Mouse (Mus musculus) MEL (cell line): ENCODE data around the gene Serpinb9. TPM values are rescaled to one million over a fixed set of nuclear protein-coding genes. Genes with fewer than 3 reads are reported as not detected.

Experiments used
- DNase-seq: peaks from one replicate; pipeline ENCODE4 v3.0.0; 2011; ENCODE audit warnings: low read depth, low spot score
- H3K27ac ChIP-seq: 2 replicates; pipeline ENCODE4 v1.5.1; 2012; ENCODE audit warnings: low read depth, mild to moderate bottlenecking, control low read depth, low read length, moderate library complexity; ENCODE audit not compliant: control insufficient read depth
- H3K27me3 ChIP-seq, 2 experiments: fragments of 150-350 bp in 1 of 2; sonication (generic) in 1 of 2; 2 replicates each; pipeline ENCODE4 v1.6.1; 2012; ENCODE audit warnings: low read length in 2 of 2, mild to moderate bottlenecking in 2 of 2, improper control_type of control experiment in 1 of 2, moderate library complexity in 1 of 2; ENCODE audit not compliant: insufficient read depth in 2 of 2, control insufficient read depth in 1 of 2
- H3K36me3 ChIP-seq, 2 experiments: 2 replicates each; pipeline ENCODE4 v1.6.1; 2012 to 2014; ENCODE audit warnings: low read length in 2 of 2, improper control_type of control experiment in 1 of 2, inconsistent platforms in 1 of 2, mild to moderate bottlenecking in 1 of 2; ENCODE audit not compliant: insufficient read depth in 2 of 2, control insufficient read depth in 1 of 2
- H3K4me1 ChIP-seq, 2 experiments: fragments of 150-350 bp in 1 of 2; sonication (generic) in 1 of 2; 2 replicates each; pipeline ENCODE4 v1.6.1; 2012; ENCODE audit warnings: low read length in 2 of 2, improper control_type of control experiment in 1 of 2, mild to moderate bottlenecking in 1 of 2; ENCODE audit not compliant: insufficient read depth in 2 of 2, control insufficient read depth in 1 of 2
- H3K4me3 ChIP-seq, 2 experiments: fragments of 150-350 bp in 1 of 2; sonication (generic) in 1 of 2; 2 replicates each; pipeline ENCODE4 v1.5.1; 2012; ENCODE audit warnings: low read depth in 2 of 2, low read length in 2 of 2, mild to moderate bottlenecking in 2 of 2, moderate library complexity in 2 of 2, control low read depth in 1 of 2, improper control_type of control experiment in 1 of 2; ENCODE audit not compliant: control insufficient read depth in 1 of 2, insufficient read depth in 1 of 2
- H3K79me2 ChIP-seq: 2 replicates; pipeline ENCODE4 v1.6.1; 2012; ENCODE audit warnings: mild to moderate bottlenecking, low read length, moderate library complexity; ENCODE audit not compliant: control insufficient read depth, poor library complexity, insufficient read depth
- H3K9ac ChIP-seq: 2 replicates; pipeline ENCODE4 v1.6.1; 2012; ENCODE audit warnings: low read depth, mild to moderate bottlenecking, control low read depth, low read length, moderate library complexity; ENCODE audit not compliant: control insufficient read depth, poor library complexity, severe bottlenecking
- H3K9me3 ChIP-seq: fragments of 150-350 bp; sonication (generic); replicated peaks from 2 replicates; pipeline ENCODE4 v1.6.1; 2012; ENCODE audit warnings: mild to moderate bottlenecking, low read length, improper control_type of control experiment, moderate library complexity; ENCODE audit not compliant: insufficient read depth
- BHLHE40 ChIP-seq: IDR thresholded peaks from 2 replicates; pipeline ENCODE4 v1.6.1; 2012; ENCODE audit warnings: low read depth, mild to moderate bottlenecking, inconsistent platforms, low read length, improper control_type of control experiment, borderline replicate concordance
- CHD2 ChIP-seq: IDR thresholded peaks from 2 replicates; pipeline ENCODE4 v1.6.1; 2011; ENCODE audit warnings: low read length, improper control_type of control experiment
- EP300 ChIP-seq, 2 experiments: IDR thresholded peaks; 2 replicates each; pipeline ENCODE4 v1.6.1; 2011; ENCODE audit warnings: improper control_type of control experiment in 2 of 2, low read length in 2 of 2, low read depth in 1 of 2, mild to moderate bottlenecking in 1 of 2
- ETS1 ChIP-seq: IDR thresholded peaks from 2 replicates; pipeline ENCODE4 v1.6.1; 2012; ENCODE audit warnings: low read depth, mild to moderate bottlenecking, inconsistent platforms, low read length, improper control_type of control experiment, moderate library complexity
- GABPA ChIP-seq: IDR thresholded peaks from 2 replicates; pipeline ENCODE4 v1.6.1; 2012; ENCODE audit warnings: low read depth, mild to moderate bottlenecking, inconsistent platforms, low read length, improper control_type of control experiment, moderate library complexity
- HCFC1 ChIP-seq: IDR thresholded peaks from 2 replicates; pipeline ENCODE4 v1.6.1; 2012; ENCODE audit warnings: low read depth, mild to moderate bottlenecking, inconsistent platforms, low read length, improper control_type of control experiment, moderate library complexity
- KAT2A ChIP-seq: conservative IDR thresholded peaks from 2 replicates; pipeline ENCODE4 v1.6.1; 2012; ENCODE audit warnings: low read depth, low read length, improper control_type of control experiment, inconsistent platforms
- MAZ ChIP-seq: IDR thresholded peaks from 2 replicates; pipeline ENCODE4 v1.6.1; 2012; ENCODE audit warnings: low read depth, mild to moderate bottlenecking, inconsistent platforms, low read length, improper control_type of control experiment
- MXI1 ChIP-seq: IDR thresholded peaks from 2 replicates; pipeline ENCODE4 v1.6.1; 2011; ENCODE audit warnings: mild to moderate bottlenecking, low read depth, low read length, improper control_type of control experiment
- MYB ChIP-seq: IDR thresholded peaks from 2 replicates; pipeline ENCODE4 v1.6.1; 2011; ENCODE audit warnings: mild to moderate bottlenecking, low read depth, low read length, improper control_type of control experiment
- MYC ChIP-seq: IDR thresholded peaks from 2 replicates; pipeline ENCODE4 v1.6.1; 2011; ENCODE audit warnings: low read depth, mild to moderate bottlenecking, low read length, improper control_type of control experiment, moderate library complexity
- NELFE ChIP-seq: IDR thresholded peaks from 2 replicates; pipeline ENCODE4 v1.6.1; 2011; ENCODE audit warnings: low read depth, low read length, improper control_type of control experiment
- POLR2A ChIP-seq, 2 experiments: IDR thresholded peaks; 2 replicates each; pipeline ENCODE4 v1.6.1; 2011 to 2012; ENCODE audit warnings: low read length in 2 of 2, mild to moderate bottlenecking in 2 of 2, control low read depth in 1 of 2, improper control_type of control experiment in 1 of 2, low read depth in 1 of 2, moderate library complexity in 1 of 2; ENCODE audit not compliant: control insufficient read depth in 1 of 2, insufficient read depth in 1 of 2, poor library complexity in 1 of 2
- POLR2AphosphoS2 ChIP-seq: IDR thresholded peaks from 2 replicates; pipeline ENCODE4 v1.6.1; 2011; ENCODE audit warnings: low read length, improper control_type of control experiment
- SIN3A ChIP-seq: IDR thresholded peaks from 2 replicates; pipeline ENCODE4 v1.6.1; 2012; ENCODE audit warnings: low read length, improper control_type of control experiment, inconsistent platforms
- SMC3 ChIP-seq: IDR thresholded peaks from 2 replicates; pipeline ENCODE4 v1.6.1; 2011; ENCODE audit warnings: low read depth, low read length, improper control_type of control experiment
- TAL1 ChIP-seq: IDR thresholded peaks from 2 replicates; pipeline ENCODE4 v1.6.1; 2012; ENCODE audit warnings: mild to moderate bottlenecking, inconsistent platforms, low read length, moderate library complexity, mixed read lengths
- TBP ChIP-seq: IDR thresholded peaks from 2 replicates; pipeline ENCODE4 v1.8.0; 2011; ENCODE audit warnings: low read depth, low read length, improper control_type of control experiment
- UBTF ChIP-seq: IDR thresholded peaks from 2 replicates; pipeline ENCODE4 v1.6.1; 2012; ENCODE audit warnings: low read depth, mild to moderate bottlenecking, inconsistent platforms, low read length, improper control_type of control experiment, moderate library complexity, borderline replicate concordance; ENCODE audit not compliant: insufficient read depth
- USF1 ChIP-seq: IDR thresholded peaks from 2 replicates; pipeline ENCODE4 v1.6.1; 2014; ENCODE audit warnings: low read depth, mild to moderate bottlenecking, inconsistent platforms, low read length, improper control_type of control experiment, moderate library complexity
- USF2 ChIP-seq, 2 experiments: IDR thresholded peaks; 2 replicates each; pipeline ENCODE4 v1.6.1; 2011 to 2012; ENCODE audit warnings: improper control_type of control experiment in 2 of 2, low read length in 2 of 2, borderline replicate concordance in 1 of 2, inconsistent platforms in 1 of 2, low read depth in 1 of 2, mild to moderate bottlenecking in 1 of 2; ENCODE audit not compliant: insufficient read depth in 1 of 2
- ZKSCAN1 ChIP-seq: IDR thresholded peaks from 2 replicates; pipeline ENCODE4 v1.6.1; 2012; ENCODE audit warnings: low read depth, mild to moderate bottlenecking, inconsistent platforms, low read length, improper control_type of control experiment, moderate library complexity
- ZMIZ1 ChIP-seq: IDR thresholded peaks from 2 replicates; pipeline ENCODE4 v1.6.1; 2012; ENCODE audit warnings: low read depth, mild to moderate bottlenecking, inconsistent platforms, low read length, improper control_type of control experiment, moderate library complexity
- ZNF384 ChIP-seq: IDR thresholded peaks from 2 replicates; pipeline ENCODE4 v1.6.1; 2012; ENCODE audit warnings: low read depth, mild to moderate bottlenecking, inconsistent platforms, low read length, improper control_type of control experiment
- polyA plus RNA-seq, 2 experiments: library from polyadenylated mRNA; stranded (reverse) in 1 of 2; unstranded in 1 of 2; fragments of >175 nt in 1 of 2; fragments of >200 nt in 1 of 2; gene quantifications; 2 replicates each; pipeline versions ENCODE4 v1.2.1 to v1.2.4; 2012; ENCODE audit warnings: low replicate concordance in 2 of 2, low read depth in 1 of 2; ENCODE audit not compliant: insufficient read length in 2 of 2, insufficient read depth in 1 of 2, missing spikeins in 1 of 2
- total RNA-seq: library from RNA; depleted of rRNA; stranded (reverse); fragments of 300-350 nt; gene quantifications from 2 replicates; pipeline ENCODE4 v1.2.3, GENCODE M21; 2012

Serpinb9 gene
- total and polyA plus RNA-seq, 3 experiments, result 1.6 to 2.9 TPM; not detected in 1

DNA sequence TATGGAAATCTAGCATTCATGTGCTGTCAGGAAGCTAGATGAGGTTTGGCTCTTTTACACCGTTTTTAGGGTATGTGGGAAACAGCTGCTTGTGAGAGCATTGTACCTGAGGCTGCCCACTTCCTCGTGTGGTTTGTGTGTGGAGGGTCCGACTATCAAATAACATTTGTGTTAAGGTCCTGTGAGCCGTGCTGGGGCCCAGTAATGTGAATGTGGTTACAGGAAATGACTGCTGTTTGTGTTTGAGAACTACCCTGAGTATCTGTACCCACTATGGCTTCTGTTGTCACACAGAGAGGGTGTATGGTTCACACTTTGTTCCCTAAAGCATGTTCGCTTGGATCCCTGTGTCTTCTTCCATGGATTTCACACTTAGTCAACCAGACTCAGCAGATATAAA is 36.9 kb upstream of the Serpinb9 start:
- no peak overlapping the region for H3K9ac ChIP-seq
- TF ChIP-seq USF2 (IDR thresholded peaks at IDR 0.05; ENCODE audit: borderline replicate concordance in 1 of 2, insufficient read depth in 1 of 2, low read depth in 1 of 2, low read length in 2 of 2), result no peak
- no peak for DNase-seq
- H3K27me3 ChIP-seq, result no peaks in the 10 kb centered on the region; a peak in 1 of 4 replicates
- peaks cover 0 to 16% of the 10 kb centered on the region in 2 experiments; a peak in 2 of 4 replicates for H3K36me3 ChIP-seq
- peaks cover 10 to 16% of the 10 kb centered on the region in 2 experiments for H3K4me1 ChIP-seq
- no peaks in the 10 kb centered on the region for H3K9me3 ChIP-seq
- no peak overlapping the region for H3K4me3 ChIP-seq
- H3K79me2 ChIP-seq, result no peaks in the 10 kb centered on the region
- no peak overlapping the region for H3K27ac ChIP-seq

- no peak for TF ChIP-seq BHLHE40
- TF ChIP-seq MYB, result no peak
- no peak for TF ChIP-seq HCFC1
- no peak for TF ChIP-seq TBP
- TF ChIP-seq ETS1, result no peak
- TF ChIP-seq SMC3, result no peak
- no peak for TF ChIP-seq USF1
- no peak for TF ChIP-seq POLR2A (IDR thresholded peaks at IDR 0.05; ENCODE audit: control insufficient read depth in 1 of 2, insufficient read depth in 1 of 2, low read depth in 1 of 2, low read length in 2 of 2, poor library complexity in 1 of 2)
- no peak for TF ChIP-seq GABPA
- TF ChIP-seq, all 39 proteins: peak for 0
- DNase-seq, result no peak
- H3K4me1 ChIP-seq, result peaks cover 10 to 16% of the 10 kb centered on the region in 2 experiments
- no peaks in the 10 kb centered on the region; a peak in 1 of 4 replicates for H3K27me3 ChIP-seq
- peaks cover 0 to 16% of the 10 kb centered on the region in 2 experiments; a peak in 2 of 4 replicates for H3K36me3 ChIP-seq
- H3K4me3 ChIP-seq, result no peak overlapping the region
- no peaks in the 10 kb centered on the region for H3K79me2 ChIP-seq
- H3K27ac ChIP-seq, result no peak overlapping the region
- H3K9ac ChIP-seq, result no peak overlapping the region
- no peaks in the 10 kb centered on the region for H3K9me3 ChIP-seq
Observed at GRCm38 (mm10) chr13:32967233-32967632, 35.8 kb upstream of the Serpinb9 start.

DNA sequence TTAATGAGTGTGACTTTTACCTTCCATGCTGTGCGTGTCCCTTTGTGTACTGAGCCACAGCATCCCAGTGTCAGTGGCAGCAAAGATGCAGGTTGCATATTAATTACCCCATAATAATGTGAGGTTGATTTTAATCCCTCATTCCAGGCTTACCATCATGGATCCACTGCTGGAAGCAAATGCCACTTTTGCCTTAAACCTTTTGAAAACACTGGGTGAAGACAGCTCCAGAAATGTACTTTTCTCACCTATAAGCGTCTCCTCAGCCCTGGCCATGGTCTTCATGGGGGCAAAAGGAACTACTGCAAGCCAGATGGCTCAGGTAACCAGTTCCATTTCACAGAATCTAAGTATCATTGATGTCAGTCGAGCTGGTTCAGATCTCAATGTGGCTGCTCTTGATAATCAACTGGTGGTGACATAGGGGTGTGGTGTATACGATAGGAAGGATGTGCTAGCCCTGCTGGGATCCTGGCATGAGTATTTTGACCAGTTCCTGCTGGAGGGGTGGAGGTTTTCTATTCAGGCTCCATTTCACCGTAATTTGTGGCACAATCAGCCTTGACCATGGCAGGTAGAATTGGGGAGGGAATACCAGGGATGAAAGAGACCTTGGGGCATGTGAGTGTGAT is 34.6 kb upstream of the Serpinb9 start:
- Histone ChIP-seq H3K27me3 (no peaks in the 10 kb centered on the region), H3K4me1 (peaks cover 10 to 16% of the 10 kb centered on the region in 2 experiments), H3K27ac (no peak overlapping the region), H3K9me3 (no peaks in the 10 kb centered on the region), H3K36me3 (peaks cover 0 to 16% of the 10 kb centered on the region in 2 experiments; a peak in 2 of 4 replicates), H3K4me3 (0 out of 4 replicates have a peak overlapping the region, but pooled peaks of 1 of the 2 experiments have one; percentile 22), H3K79me2 (no peaks in the 10 kb centered on the region), H3K9ac (no peak overlapping the region)
- DNase-seq, result peak; percentile 77
- TF ChIP-seq KAT2A, result no peak
- TF ChIP-seq MAZ, result no peak
- no peak for TF ChIP-seq SIN3A
- no peak for TF ChIP-seq BHLHE40
- TF ChIP-seq TAL1, result peak; percentile 89
- TF ChIP-seq UBTF, result no peak
- no peak for TF ChIP-seq CHD2
- TF ChIP-seq MYB, result 0 out of 2 replicates have a peak, but pooled peaks have one; percentile 34
- TF ChIP-seq MYC, result no peak
- TF ChIP-seq ZMIZ1, result no peak
- peak; percentile 86 to 91 for TF ChIP-seq EP300 (IDR thresholded peaks at IDR 0.05; ENCODE audit: low read depth in 1 of 2, low read length in 2 of 2)
- no peak for TF ChIP-seq POLR2AphosphoS2
- TF ChIP-seq ZNF384, result no peak
- no peak for TF ChIP-seq NELFE
- no peak for TF ChIP-seq MXI1
- TF ChIP-seq GABPA, result no peak
- TF ChIP-seq USF2 (IDR thresholded peaks at IDR 0.05; ENCODE audit: borderline replicate concordance in 1 of 2, insufficient read depth in 1 of 2, low read depth in 1 of 2, low read length in 2 of 2), result no peak
- TF ChIP-seq USF1, result no peak
- no peak for TF ChIP-seq TBP
- no peak for TF ChIP-seq ZKSCAN1
- no peak for TF ChIP-seq HCFC1
